Mouse (Mus musculus): ENCODE results near the gene Gm10320.

DNA sequence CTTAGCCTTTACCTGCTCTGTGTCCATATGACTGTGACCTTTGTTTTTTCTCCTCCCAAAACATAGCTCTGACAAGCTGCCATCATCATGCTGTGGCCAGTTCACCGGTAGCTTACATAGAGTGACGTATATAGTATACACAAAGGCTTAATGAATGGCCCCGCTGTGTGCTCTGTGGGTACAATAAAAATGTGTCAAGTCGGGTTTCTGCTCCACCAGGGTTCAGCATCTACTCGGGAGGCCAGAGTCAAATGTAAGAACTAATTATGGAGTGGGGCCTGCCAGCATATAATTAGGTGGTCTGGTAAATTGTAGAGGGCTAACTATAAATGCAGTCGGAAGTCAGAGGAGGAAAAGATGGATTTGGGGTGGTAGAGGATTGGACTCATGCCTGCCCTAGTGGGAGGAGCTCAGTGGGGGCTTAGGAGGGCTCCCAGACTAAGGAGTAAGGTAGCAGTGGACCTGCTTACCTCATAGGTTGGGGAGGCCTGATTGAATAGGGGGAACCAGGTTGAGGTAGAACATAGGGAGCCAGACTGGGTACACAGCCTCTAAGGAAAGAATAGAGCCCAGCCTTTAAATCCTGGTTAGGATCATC, 32.0 kb upstream of the Gm10320 start:
- TF ChIP-seq CTCF (IDR thresholded peaks at IDR 0.05; ENCODE audit: extremely low read depth, insufficient read length, insufficient replicate concordance, low read depth, low read length), result no peak
- TF ChIP-seq POLR2A (IDR thresholded peaks at IDR 0.05; ENCODE audit: low read depth, low read length), result no peak

All from small intestine, adult 2 months (tissue).